Mouse (Mus musculus) right cerebral cortex, postnatal 10 days (tissue): ENCODE results near the gene Vwa7.
"Not testable (repeated sequence)": the region's sequence is repeated elsewhere in the genome, so short reads cannot be mapped to it uniquely, and the experiment has no call there.

Experiments used
- DNase-seq, 2 experiments: peaks; one replicate each; pipeline ENCODE4 v3.0.0; 2021; ENCODE audit warnings: low spot score in 2 of 2

Gene Vwa7

DNA sequence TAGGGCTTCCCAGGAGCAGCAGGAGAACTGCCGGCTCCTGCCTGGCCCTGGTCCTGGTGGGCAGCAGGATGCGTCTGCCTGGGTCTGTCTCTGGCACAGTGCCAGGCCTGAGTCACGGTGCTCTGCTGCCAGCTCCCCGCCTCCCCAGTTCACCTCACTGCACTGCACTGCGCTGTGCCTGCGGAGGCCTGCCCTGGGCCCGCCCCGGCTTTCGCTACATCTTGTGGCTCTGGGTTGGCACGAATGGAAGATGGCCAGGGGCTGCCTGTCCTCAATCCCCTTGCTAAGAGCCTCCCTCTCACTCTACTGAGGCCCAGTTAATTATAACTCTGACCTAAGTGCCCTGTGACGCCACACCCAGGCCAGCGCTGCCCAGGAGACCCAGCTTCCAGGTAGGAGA lies at the start of gene Vwa7:
Gene Vwa7, plus strand, starts transcription at position 204 of the 400 bp plus-strand sequence.
- peak in 1 of 2 experiments; percentile 41 for DNase-seq

DNA sequence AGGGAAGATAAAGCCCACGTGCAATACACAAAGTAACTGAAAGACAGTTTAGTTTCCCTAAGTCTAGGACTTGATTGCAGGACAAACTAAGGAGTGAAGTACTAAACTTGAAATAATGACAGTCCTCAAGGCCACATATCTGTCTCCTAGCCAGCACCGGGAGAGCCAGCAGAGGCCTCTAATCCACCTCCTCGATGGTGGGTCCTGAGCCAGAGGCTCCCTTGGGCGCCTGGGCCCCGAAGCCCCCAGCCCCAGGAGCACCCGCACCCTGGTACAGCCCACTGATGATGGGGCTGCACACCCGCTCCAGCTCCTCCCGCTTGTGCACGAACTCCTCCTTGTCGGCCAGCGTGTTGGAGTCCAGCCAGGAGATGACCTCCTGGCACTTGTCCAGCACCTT lies 46.6 kb upstream of the Vwa7 start, which contains the start of gene Gm20481:
Gene Gm20481, plus strand, starts transcription at position 91 of the 400 bp plus-strand sequence.
- not testable (repeated sequence) for DNase-seq

DNA sequence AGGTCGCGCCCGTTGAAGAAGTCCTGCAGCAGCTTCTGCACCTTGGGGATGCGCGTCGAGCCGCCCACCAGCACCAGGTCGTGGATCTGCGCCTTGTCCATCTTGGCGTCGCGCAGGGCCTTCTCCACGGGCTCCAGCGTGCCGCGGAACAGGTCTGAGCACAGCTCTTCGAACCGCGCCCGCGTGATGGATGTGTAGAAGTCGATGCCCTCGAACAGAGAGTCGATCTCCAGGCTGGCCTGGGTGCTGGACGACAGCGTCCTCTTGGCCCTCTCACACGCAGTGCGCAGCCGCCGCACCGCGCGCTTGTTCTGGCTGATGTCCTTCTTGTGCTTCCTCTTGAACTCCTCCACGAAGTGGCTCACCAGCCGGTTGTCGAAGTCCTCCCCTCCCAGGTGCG lies 45.5 kb upstream of the Vwa7 start:
- DNase-seq: not testable (repeated sequence)

DNA sequence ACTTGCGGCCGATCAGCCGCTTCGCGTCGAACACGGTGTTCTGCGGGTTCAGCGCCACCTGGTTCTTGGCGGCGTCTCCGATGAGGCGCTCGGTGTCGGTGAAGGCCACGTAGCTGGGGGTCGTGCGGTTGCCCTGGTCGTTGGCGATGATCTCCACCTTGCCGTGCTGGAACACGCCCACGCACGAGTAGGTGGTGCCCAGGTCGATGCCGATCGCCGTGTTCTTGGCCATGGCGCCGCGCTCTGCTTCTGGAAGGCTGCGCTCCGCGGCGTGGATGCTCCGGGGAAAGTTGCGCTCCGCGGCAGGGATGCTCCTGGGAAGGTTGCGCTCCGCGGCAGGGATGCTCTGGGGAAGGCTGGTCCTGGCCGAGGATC lies 44.7 kb upstream of the Vwa7 start:
- not testable (repeated sequence) for DNase-seq

DNA sequence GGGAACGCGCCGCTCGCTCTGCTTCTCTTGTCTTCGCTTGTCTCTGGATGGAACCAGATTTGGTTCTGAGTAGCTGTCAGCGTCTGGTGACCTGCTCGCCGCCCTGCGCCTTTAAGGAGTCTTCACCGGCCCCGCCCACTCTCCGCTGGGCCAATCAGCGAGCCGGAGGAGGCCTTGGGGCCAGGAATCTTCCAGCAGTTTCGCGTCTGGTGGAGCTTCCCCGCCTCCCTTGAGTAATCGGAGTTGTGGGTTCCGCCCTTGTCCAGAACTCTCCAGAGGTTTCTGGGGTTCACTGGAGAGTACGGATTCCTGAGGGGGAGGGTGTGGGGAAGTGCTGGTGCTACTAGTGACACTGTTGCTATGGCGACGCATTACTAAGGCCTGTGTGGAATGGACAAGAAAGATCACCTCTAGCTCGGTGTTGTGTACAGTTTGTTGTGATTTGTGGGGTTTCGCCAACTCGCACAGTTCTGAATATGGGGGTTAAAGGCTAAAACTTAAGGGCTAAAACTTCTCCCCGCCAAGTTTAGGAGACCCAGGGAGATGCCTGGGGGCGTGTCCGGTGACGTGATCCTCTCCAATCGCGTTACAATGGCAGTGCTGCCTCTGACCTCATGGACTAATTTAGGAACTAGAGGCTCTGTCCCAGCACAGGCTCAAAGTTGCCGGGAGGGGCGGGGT lies 44.2 kb upstream of the Vwa7 start, which contains the start of the genes Hspa1a and Hspa1l:
Gene Hspa1a, minus strand, starts transcription at position 88 of the 681 bp plus-strand sequence.
Gene Hspa1l, plus strand, starts transcription at position 635 of the 681 bp plus-strand sequence.
- DNase-seq: peak; percentile 74 to 84

DNA sequence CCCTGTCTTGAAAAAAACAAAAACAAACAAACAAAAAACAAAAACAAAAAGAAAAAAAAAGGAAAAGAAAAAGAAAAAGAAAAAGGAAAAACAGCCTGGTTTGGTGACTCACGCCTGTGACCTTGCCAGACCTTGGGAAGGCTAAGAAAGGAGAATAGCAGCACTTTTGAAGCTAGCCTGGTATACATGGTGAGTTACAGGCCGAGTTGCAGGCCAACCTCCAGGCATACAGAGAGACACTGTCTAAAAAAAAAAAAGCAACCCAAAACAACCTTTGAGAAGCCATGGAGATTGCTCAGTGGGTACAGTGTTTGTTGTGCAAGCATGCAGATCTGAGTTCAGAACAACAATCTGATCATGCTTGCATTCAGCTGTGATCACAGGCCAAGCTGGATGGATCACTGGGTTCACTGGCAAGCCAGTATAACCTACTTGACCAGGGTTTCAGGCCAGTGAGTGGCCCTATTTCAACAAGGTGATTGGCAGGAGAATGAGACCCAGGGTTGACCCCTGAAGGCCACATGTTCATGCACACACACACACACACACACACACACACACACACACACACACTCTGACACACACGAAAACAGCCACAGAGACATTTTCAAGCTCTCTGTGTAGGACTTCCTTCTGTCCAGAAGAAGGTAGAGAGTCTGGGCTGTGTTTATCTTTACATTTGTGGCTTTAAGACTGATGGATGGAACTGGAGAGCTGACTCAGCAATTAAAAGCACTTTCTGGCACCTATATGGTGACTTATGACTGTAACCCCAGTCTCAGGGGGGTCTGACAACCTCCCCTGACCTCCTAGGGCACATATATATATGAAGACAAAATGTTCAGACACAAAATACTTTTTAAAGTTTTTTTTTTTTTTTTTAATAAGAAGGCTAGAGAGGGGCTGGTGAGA lies 40.5 kb upstream of the Vwa7 start:
- no peak for DNase-seq

DNA sequence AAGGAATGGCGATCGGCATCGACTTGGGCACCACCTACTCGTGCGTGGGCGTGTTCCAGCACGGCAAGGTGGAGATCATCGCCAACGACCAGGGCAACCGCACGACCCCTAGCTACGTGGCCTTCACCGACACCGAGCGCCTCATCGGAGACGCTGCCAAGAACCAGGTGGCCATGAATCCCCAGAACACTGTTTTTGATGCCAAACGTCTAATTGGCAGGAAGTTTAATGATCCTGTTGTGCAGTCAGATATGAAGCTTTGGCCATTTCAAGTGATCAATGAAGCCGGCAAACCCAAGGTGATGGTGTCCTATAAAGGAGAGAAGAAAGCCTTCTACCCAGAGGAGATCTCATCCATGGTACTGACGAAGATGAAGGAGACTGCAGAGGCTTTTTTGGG lies 39.4 kb upstream of the Vwa7 start:
- no peak for DNase-seq

DNA sequence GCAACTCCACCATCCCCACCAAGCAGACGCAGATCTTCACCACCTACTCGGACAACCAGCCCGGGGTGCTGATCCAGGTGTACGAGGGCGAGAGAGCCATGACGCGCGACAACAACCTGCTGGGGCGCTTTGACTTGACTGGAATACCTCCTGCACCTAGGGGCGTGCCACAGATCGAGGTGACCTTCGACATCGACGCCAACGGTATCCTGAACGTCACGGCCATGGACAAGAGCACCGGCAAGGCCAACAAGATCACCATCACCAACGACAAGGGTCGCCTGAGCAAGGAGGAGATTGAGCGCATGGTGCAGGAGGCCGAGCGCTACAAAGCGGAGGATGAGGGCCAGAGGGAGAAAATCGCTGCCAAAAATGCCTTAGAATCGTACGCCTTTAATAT lies 38.1 kb upstream of the Vwa7 start:
- no peak for DNase-seq

DNA sequence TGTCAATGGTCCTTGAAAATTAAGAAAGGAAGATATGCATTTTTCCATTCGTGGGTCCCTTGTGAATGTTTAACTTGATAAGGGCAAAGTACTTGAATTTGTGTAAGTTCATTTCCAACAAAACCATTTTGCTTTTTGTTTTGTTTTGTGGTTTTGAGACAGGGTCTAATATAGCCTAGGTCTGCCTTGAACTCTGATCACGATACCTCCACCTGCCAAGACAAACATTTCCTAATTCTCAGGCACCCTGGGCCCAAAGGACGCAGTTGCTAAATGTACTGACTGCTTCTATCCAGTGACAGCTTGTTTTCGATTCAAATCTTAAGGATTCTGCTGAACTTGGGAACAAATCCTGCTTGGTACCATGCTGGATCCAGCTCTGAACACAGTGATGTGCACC lies 36.7 kb upstream of the Vwa7 start:
- no peak for DNase-seq

DNA sequence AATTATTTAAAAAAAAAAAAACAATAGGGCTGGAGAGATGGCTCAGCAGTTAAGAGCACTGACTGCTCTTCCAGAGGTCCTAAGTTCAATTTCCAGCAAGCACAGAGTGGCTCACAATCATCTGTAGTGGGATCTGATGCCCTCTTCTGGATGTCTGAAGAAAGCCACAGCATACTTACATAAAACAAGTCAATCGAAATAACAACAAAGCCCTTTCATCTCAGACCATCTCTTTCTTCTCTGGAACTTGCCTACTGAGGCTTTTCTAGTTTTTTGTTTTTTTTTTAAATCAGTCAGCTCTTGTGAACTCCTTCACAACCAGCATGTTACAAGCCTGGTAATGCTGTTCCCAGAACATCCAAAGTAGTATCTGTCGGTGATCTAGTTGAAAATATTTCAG lies 35.7 kb upstream of the Vwa7 start:
- no peak for DNase-seq

DNA sequence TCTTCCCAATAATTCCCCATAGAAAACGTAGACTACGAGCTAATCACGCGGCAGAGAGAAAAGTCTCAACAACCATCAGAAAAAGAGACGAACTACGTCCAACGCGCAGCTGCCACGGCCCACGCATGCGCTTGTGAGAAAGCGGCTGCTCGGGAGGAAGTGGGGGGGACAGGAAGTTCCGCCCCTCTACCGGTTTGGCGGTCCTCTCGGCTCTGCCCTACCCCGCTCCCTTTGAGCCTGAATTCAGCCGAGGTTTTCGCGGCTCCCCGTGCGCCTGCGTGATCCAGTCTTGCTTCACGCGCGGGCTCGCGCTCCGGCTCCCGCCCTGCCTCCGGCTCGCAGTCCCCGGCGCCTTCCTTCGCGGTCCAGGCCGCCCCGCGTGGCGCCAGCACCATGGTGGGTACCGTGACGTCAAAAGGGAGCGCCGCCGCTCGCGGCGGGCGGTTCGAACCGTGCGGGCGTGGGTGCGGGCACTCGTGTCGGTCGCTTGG lies 34.6 kb upstream of the Vwa7 start, which contains the start of gene Lsm2:
Gene Lsm2, plus strand, starts transcription at position 173 of the 491 bp plus-strand sequence.
- DNase-seq: peak; percentile 94 to 95

DNA sequence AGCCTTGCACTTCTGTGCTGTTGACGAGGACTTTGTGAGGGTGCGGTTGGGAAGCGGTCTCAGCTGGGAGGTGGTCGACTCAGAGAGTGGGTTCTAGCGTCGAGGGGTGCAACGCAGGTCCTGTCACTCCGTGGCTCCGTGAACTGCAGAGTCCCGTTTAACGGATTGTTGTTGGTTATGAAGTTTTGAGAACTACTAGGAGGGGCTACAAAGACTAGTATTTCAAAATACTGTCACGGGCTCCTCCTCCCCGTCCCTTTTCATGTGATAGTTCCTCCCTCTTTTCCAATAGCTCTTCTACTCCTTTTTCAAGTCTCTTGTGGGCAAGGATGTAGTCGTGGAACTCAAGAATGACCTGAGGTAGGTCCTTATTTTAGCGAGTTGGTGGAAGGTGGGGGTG lies 34.1 kb upstream of the Vwa7 start:
- no peak for DNase-seq

DNA sequence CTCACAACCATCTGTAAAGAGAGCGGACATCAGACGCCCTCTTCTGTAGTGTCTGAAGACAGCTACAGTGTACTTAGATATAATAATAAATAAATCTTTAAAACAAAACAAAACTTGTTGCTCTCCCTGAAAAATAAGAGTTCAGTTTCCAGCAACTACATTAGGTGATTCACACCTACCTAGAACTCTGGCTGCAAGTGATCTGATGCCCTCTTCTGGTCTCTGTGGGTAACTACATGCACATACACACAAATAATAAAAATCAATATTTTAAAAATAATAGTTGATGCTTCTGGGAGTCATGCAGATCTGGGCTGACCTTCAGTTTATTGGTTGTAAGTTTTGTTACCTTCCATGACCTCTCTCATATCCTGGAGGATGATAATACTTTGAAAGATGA lies 32.2 kb upstream of the Vwa7 start:
- DNase-seq: no peak

DNA sequence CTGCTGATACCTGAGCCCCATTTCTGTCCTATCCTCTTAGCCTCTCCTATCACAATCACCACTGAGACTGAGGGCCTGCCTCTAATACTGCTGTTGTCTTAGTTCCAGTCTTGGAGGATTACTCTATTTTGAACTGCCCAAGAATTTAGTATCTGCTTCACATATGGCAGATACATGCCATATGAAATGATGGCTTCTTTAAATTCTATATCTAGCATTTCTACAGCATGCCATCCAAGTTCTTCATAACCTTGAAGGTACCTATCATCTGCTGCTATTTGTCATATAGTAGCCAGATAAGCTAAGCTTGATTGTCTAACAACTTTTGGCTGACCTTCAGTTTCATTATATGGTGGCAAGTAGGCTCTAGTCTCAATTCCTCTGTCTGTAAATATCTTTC lies 21.6 kb upstream of the Vwa7 start:
- no peak for DNase-seq

DNA sequence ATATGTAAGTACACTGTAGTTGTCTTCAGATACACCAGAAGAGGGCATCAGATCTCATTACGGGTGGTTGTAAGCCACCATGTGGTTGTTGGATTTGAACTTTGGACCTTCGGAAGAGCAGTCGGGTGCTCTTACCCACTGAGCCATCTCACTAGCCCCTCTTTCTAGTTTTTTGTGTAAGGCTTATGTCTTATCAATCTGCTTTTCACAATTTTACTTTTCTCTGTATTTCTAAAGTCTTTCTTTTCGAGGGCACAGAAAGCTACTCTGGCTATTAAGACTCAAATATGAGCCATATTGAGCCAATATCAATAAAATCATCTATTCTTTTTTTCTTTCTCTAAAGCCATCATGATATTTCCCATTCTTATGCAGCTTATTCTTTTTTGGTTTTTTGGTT lies 21.2 kb upstream of the Vwa7 start:
- DNase-seq: not testable (repeated sequence)

DNA sequence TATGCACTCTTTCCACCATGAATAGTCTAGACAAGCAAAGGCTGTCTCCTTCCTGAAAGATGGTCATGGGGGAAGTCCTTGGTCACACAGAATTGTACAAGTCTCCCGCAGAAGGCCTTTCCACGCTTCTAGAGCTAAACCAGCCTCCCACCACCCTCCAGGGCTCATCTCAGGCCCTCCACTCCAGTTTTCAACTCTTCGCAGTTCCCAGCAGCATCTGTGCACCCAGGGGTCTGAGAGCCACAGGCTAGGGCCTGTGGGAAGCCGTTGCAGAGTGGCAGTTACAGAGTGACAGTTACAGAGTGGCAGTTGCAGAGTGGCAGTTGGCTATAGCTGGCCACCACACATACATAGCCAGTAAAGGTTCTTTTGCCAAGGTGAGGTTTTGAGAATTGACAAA lies 20.5 kb upstream of the Vwa7 start:
- not testable (repeated sequence) for DNase-seq

DNA sequence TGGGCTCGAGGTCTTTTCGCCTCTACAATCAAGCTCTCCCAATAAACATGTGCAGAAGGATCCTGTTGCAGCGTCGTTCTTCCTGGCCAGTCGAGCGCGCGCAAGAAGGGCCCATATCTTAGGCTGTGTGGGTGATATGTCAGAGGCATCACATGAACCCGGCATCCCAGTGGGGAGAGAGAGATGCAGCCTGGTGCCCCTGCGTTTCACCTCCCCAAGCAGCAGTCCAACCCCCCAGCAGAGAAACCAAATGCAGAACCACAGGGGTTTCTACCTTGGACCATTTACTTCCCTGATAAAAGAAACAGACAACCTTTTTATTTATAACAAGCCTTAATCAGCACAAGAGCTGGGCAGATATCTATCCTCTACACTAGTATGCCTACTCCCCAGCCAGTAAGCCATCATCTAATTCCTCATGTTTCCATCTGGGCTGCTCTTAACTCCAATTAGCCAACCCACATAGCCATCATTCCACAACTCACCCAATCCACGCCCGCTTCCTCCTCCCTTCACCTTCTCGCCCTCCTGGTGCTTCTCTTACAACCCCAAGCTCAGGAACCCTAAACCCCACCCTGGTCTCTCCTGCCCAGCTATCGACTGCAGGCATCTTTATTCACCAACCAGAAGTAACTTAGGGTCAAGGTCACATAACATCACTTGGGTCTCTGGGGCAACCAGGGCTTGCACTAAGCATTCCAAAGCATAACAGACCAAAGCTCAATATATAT lies 19.8 kb upstream of the Vwa7 start:
- no peak for DNase-seq

DNA sequence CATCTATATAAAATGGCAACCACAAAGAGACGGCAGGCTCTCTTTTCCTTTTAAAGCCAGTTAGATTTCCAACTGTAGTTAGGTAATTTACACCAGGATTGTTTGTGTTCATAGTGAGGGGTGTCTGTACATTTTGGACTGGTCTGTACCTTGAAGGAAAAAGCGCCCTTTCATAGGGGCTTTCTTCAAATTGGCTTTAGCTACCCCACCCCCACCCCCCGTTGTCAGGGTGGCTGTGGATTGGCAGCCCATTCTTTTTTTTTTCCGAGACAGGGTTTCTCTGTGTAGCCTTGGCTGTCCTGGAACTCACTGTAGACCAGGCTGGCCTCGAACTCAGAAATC lies 19.3 kb upstream of the Vwa7 start:
- no peak for DNase-seq

DNA sequence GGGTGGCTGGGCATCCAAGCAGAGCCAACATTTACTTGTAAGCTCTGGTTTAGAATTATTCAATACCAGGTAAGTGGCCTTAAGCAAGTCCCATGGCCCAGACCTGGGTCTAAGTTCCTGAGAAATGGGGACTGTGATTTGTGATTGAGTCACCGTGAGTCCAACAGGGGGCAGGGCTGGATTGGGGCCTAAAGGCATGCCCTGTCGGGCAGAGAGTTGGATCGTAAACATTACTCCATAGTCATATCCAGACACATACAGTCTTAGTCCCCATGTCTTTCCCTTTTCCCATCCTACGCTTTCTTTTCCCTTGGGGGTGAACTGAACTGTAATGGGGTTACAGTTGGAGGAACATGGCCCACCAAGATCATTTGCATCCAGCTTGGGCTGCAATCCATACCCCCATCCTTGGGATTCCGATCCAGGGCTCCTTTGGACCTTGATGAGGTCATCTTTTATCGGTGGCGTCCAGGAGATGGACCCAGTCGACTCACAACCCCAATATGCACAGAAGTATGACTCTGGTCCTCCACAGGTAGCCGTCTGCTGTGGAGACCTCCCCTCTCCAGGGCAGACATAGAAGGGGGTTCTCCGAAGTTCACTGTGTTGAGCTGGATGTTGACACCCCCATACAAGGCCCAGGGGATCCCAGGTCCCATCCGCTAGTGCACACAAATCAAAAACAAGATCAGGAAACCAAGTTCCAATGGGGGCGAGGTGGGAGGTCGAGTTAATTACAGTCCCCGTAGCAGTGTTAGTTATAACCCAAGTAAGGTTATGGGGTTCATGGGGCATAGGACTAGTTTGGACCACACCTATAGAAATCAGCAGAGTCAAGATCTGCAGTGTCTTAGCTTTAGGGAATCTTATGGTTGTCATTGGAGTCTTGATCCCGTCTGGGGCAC lies 17.6 kb upstream of the Vwa7 start:
- DNase-seq: no peak

DNA sequence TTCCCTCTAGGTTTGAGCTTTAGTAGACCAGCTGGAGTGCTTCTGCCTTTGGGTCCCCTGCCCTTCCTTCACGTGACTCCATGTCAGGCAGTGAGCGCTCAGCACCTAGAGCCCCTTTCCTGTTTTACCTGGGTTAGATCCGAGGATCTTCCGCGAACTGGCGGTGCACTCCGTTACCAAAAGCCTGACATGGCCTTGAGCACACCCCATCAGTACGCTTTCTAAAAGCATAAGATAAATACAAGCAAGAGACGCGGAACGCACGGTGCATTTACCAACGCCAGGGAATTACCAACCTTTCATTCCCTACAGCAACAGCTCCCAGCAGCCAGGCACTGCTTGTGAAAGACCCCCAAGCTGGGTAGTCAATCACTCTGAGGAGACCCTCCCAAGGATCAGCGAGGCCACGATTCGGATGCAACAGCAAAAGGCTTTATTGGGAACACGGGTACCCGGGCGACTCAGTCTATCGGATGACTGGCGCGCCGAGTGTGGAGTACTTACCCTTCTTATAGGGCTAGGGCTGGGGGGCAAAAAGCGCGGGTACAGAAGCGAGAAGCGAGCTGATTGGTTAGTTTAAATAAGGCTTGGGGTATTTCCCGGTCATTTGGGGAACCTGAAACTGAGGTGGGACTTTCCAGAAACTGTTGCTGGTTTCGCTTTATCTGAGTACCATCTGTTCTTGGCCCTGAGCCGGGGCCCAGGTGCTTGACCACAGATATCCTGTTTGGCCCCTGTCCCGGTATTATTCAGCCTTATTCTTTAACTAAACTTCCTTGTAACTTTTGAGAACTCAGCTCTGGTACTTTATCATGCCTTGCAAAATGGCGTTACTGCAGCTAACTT lies 16.3 kb upstream of the Vwa7 start:
- DNase-seq: peak in 1 of 2 experiments; percentile 29
